Mouse (Mus musculus) neural tube, embryonic 15.5 days (tissue): ENCODE measurements at regions not wholly inside any gene's neighbourhood (a gene's known extent, or its start where the extent isn't known, plus 50 kb on each side); places are given as distances from the start of the nearest gene placed in this dataset.

Experiments
- ATAC-seq: fragments of 200-750 bp; cut with Nextera tagmentation; 2 replicates; pipeline ENCODE4 v1.8.0; 2017; ENCODE audit warnings: mild to moderate bottlenecking, moderate TSS enrichment, moderate library complexity; ENCODE audit not compliant: low FRiP score
- H3K27ac ChIP-seq: fragments of 300-500 bp; sonication (generic); replicated peaks from 2 replicates; pipeline ENCODE4 v1.5.1; 2015; ENCODE audit warnings: mild to moderate bottlenecking, inconsistent platforms
- H3K27me3 ChIP-seq: fragments of 300-500 bp; sonication (generic); replicated peaks from 2 replicates; pipeline ENCODE4 v1.6.1; 2015; ENCODE audit warnings: inconsistent platforms
- H3K36me3 ChIP-seq: fragments of 300-500 bp; sonication (generic); 2 replicates; pipeline ENCODE4 v1.6.1; 2015; ENCODE audit warnings: inconsistent platforms
- H3K4me1 ChIP-seq: fragments of 300-500 bp; sonication (generic); 2 replicates; pipeline ENCODE4 v1.6.1; 2015; ENCODE audit warnings: inconsistent platforms
- H3K4me2 ChIP-seq: fragments of 300-500 bp; sonication (generic); 2 replicates; pipeline ENCODE4 v1.6.1; 2015; ENCODE audit warnings: inconsistent platforms, mild to moderate bottlenecking, moderate library complexity
- H3K4me3 ChIP-seq: fragments of 300-500 bp; sonication (generic); replicated peaks from 2 replicates; pipeline ENCODE4 v1.5.1; 2015; ENCODE audit warnings: mild to moderate bottlenecking, inconsistent platforms
- H3K9ac ChIP-seq: fragments of 300-500 bp; sonication (generic); replicated peaks from 2 replicates; pipeline ENCODE4 v1.6.1; 2015; ENCODE audit warnings: mild to moderate bottlenecking, inconsistent platforms
- H3K9me3 ChIP-seq: fragments of 300-500 bp; sonication (generic); replicated peaks from 2 replicates; pipeline ENCODE4 v1.6.1; 2016; ENCODE audit warnings: inconsistent platforms
- WGBS: fragments of 180-500 bp; shearing (Covaris S2); methylation state at CpG from one replicate; pipeline ENCODE4 v1.1.7; 2015; ENCODE audit warnings: mixed read lengths; 5-methylcytosine and 5-hydroxymethylcytosine counted together

- Histone ChIP-seq H3K4me3 (no peak overlapping the region), H3K27ac (no peak overlapping the region), H3K27me3 (no peaks in the 10 kb centered on the region), H3K36me3 (no peaks in the 10 kb centered on the region), H3K4me2 (no peak overlapping the region), H3K9ac (no peak overlapping the region), H3K9me3 (no peaks in the 10 kb centered on the region), H3K4me1 (no peaks in the 10 kb centered on the region)
- 34% methylated on average over 2 of the region's 2 CpGs for WGBS
- ATAC-seq, result no peak
Observed at GRCm38 (mm10) chr16:27878499-27878898, 489.8 kb downstream of the Ccdc50 start.

GRCm38 (mm10) chr16:27878950-27879349, 490.3 kb downstream of the Ccdc50 start:
- no peak for ATAC-seq
- no peaks in the 10 kb centered on the region for H3K36me3 ChIP-seq
- H3K27ac ChIP-seq, result no peak overlapping the region
- H3K4me2 ChIP-seq, result no peak overlapping the region
- no peak overlapping the region for H3K4me3 ChIP-seq
- no peaks in the 10 kb centered on the region for H3K27me3 ChIP-seq
- H3K9me3 ChIP-seq, result no peaks in the 10 kb centered on the region
- H3K4me1 ChIP-seq, result no peaks in the 10 kb centered on the region
- WGBS, result 65% methylated on average over 3 of the region's 3 CpGs
- H3K9ac ChIP-seq, result no peak overlapping the region

- H3K4me1 ChIP-seq, result no peaks in the 10 kb centered on the region
- 18% methylated on average over 2 of the region's 2 CpGs for WGBS
- H3K9me3 ChIP-seq, result no peaks in the 10 kb centered on the region
- ATAC-seq, result peak; percentile 80
- H3K27ac ChIP-seq, result no peak overlapping the region
- H3K36me3 ChIP-seq, result no peaks in the 10 kb centered on the region
- no peak overlapping the region for H3K9ac ChIP-seq
- H3K27me3 ChIP-seq, result no peaks in the 10 kb centered on the region
- H3K4me3 ChIP-seq, result no peak overlapping the region
- H3K4me2 ChIP-seq, result no peak overlapping the region
Observed at GRCm38 (mm10) chr16:27884363-27884762, 495.7 kb downstream of the Ccdc50 start.

- Histone ChIP-seq H3K4me2 (no peak overlapping the region), H3K27me3 (no peaks in the 10 kb centered on the region), H3K36me3 (no peaks in the 10 kb centered on the region), H3K27ac (no peak overlapping the region), H3K9me3 (no peaks in the 10 kb centered on the region), H3K4me1 (no peaks in the 10 kb centered on the region), H3K4me3 (no peak overlapping the region), H3K9ac (no peak overlapping the region)
- 0% methylated on average over 2 of the region's 2 CpGs for WGBS
- no peak for ATAC-seq
Observed at GRCm38 (mm10) chr16:27906036-27906435, 517.4 kb downstream of the Ccdc50 start.

- Histone ChIP-seq H3K4me1 (no peaks in the 10 kb centered on the region), H3K9ac (no peak overlapping the region), H3K4me2 (no peak overlapping the region), H3K27ac (no peak overlapping the region), H3K4me3 (no peak overlapping the region), H3K9me3 (no peaks in the 10 kb centered on the region), H3K27me3 (no peaks in the 10 kb centered on the region), H3K36me3 (no peaks in the 10 kb centered on the region)
- 44% methylated on average over 1 of the region's 1 CpGs for WGBS
- no peak for ATAC-seq
Observed at GRCm38 (mm10) chr16:27915422-27915821, 526.8 kb downstream of the Ccdc50 start.

GRCm38 (mm10) chr16:27925528-27926360, 537.1 kb downstream of the Ccdc50 start:
- H3K9me3 ChIP-seq, result no peaks in the 10 kb centered on the region
- no peaks in the 10 kb centered on the region for H3K4me1 ChIP-seq
- H3K9ac ChIP-seq, result no peak overlapping the region
- 57% methylated on average over 7 of the region's 7 CpGs for WGBS
- no peak overlapping the region for H3K4me3 ChIP-seq
- no peak overlapping the region for H3K27ac ChIP-seq
- no peaks in the 10 kb centered on the region for H3K36me3 ChIP-seq
- H3K27me3 ChIP-seq, result no peaks in the 10 kb centered on the region
- no peak for ATAC-seq
- H3K4me2 ChIP-seq, result no peak overlapping the region

- WGBS, result 29% methylated on average over 1 of the region's 1 CpGs
- H3K4me3 ChIP-seq, result no peak overlapping the region
- H3K27ac ChIP-seq, result no peak overlapping the region
- ATAC-seq, result no peak
- no peaks in the 10 kb centered on the region for H3K27me3 ChIP-seq
- no peaks in the 10 kb centered on the region for H3K4me1 ChIP-seq
- no peak overlapping the region for H3K4me2 ChIP-seq
- no peaks in the 10 kb centered on the region for H3K9me3 ChIP-seq
- no peaks in the 10 kb centered on the region for H3K36me3 ChIP-seq
- no peak overlapping the region for H3K9ac ChIP-seq
Observed at GRCm38 (mm10) chr16:27926361-27926651, 537.6 kb downstream of the Ccdc50 start.

- WGBS, result 82% methylated on average over 3 of the region's 3 CpGs
- no peak for ATAC-seq
- Histone ChIP-seq H3K4me1 (no peaks in the 10 kb centered on the region), H3K9me3 (no peaks in the 10 kb centered on the region), H3K4me2 (no peak overlapping the region), H3K9ac (no peak overlapping the region), H3K4me3 (no peak overlapping the region), H3K27me3 (no peaks in the 10 kb centered on the region), H3K36me3 (no peaks in the 10 kb centered on the region), H3K27ac (no peak overlapping the region)
Observed at GRCm38 (mm10) chr16:27949291-27949690, 560.6 kb downstream of the Ccdc50 start.

- ATAC-seq, result no peak
- H3K4me1 ChIP-seq, result no peaks in the 10 kb centered on the region
- WGBS, result 26% methylated on average over 3 of the region's 3 CpGs
- no peak overlapping the region for H3K4me2 ChIP-seq
- no peak overlapping the region for H3K4me3 ChIP-seq
- H3K27me3 ChIP-seq, result no peaks in the 10 kb centered on the region
- no peak overlapping the region for H3K9ac ChIP-seq
- H3K9me3 ChIP-seq, result no peaks in the 10 kb centered on the region
- no peaks in the 10 kb centered on the region for H3K36me3 ChIP-seq
- no peak overlapping the region for H3K27ac ChIP-seq
Observed at GRCm38 (mm10) chr16:27949811-27950210, 561.1 kb downstream of the Ccdc50 start.

GRCm38 (mm10) chr16:27962811-27963210, 574.1 kb downstream of the Ccdc50 start:
- no peaks in the 10 kb centered on the region for H3K27me3 ChIP-seq
- no peak overlapping the region for H3K9ac ChIP-seq
- H3K4me3 ChIP-seq, result no peak overlapping the region
- ATAC-seq, result peak; percentile 85
- 33% methylated on average over 2 of the region's 2 CpGs for WGBS
- H3K4me1 ChIP-seq, result no peaks in the 10 kb centered on the region
- no peaks in the 10 kb centered on the region for H3K9me3 ChIP-seq
- no peak overlapping the region for H3K27ac ChIP-seq
- H3K36me3 ChIP-seq, result no peaks in the 10 kb centered on the region
- no peak overlapping the region for H3K4me2 ChIP-seq

- no peak for ATAC-seq
- Histone ChIP-seq H3K4me1 (no peaks in the 10 kb centered on the region), H3K9ac (no peak overlapping the region), H3K9me3 (no peaks in the 10 kb centered on the region), H3K4me2 (no peak overlapping the region), H3K27ac (no peak overlapping the region), H3K27me3 (no peaks in the 10 kb centered on the region), H3K4me3 (no peak overlapping the region), H3K36me3 (no peaks in the 10 kb centered on the region)
- 91% methylated on average over 4 of the region's 4 CpGs for WGBS
Observed at GRCm38 (mm10) chr16:27978730-27979440, 590.2 kb downstream of the Ccdc50 start.

GRCm38 (mm10) chr16:28015276-28015897, 626.7 kb downstream of the Ccdc50 start:
- Histone ChIP-seq H3K9ac (no peak overlapping the region), H3K36me3 (no peaks in the 10 kb centered on the region), H3K4me1 (no peaks in the 10 kb centered on the region), H3K9me3 (no peaks in the 10 kb centered on the region), H3K4me2 (no peak overlapping the region), H3K4me3 (no peak overlapping the region), H3K27me3 (no peaks in the 10 kb centered on the region), H3K27ac (no peak overlapping the region)
- no peak for ATAC-seq
- WGBS, result 50% methylated on average over 6 of the region's 6 CpGs
